Mouse (Mus musculus): Measurements from ENCODE around the gene Grk6. TPM values are rescaled to one million over a fixed set of nuclear protein-coding genes. Genes with fewer than 3 reads are reported as not detected.

Grk6 gene
- total and polyA plus RNA-seq, 2 experiments from 2014 or later: 10.7 to 27.2 TPM

GRCm38 (mm10) chr13:55502405-55502804 is 57.5 kb downstream of the Grk6 start:
- H3K36me3 ChIP-seq (replicated peaks; ENCODE audit: control insufficient read depth, insufficient read depth, low read length): peaks cover 79% of the 10 kb centered on the region
- DNase-seq (ENCODE audit: low spot score): no peak
- H3K9ac ChIP-seq (replicated peaks; ENCODE audit: low read depth, low read length): no peak overlapping the region

GRCm38 (mm10) chr13:55504390-55504789 is 59.5 kb downstream of the Grk6 start:
- TF ChIP-seq CTCF (IDR thresholded peaks at IDR 0.05; ENCODE audit: low read depth) (no peak), EP300 (IDR thresholded peaks at IDR 0.05; ENCODE audit: low read depth) (no peak)
- peaks cover 36% of the 10 kb centered on the region; the same call in 1 of the 2 replicates for H3K27me3 ChIP-seq (ENCODE audit: control insufficient read depth, insufficient read depth, low read length)
- WGBS: 84% methylated on average over 5 of the region's 5 CpGs
- ATAC-seq (ENCODE audit: insufficient read depth, low read depth) (no peak), DNase-seq (ENCODE audit: low spot score) (no peak)
- peaks cover 84% of the 10 kb centered on the region for H3K36me3 ChIP-seq (replicated peaks; ENCODE audit: control insufficient read depth, insufficient read depth, low read length)
- H3K4me1 ChIP-seq (ENCODE audit: control insufficient read depth, insufficient read depth): no peaks in the 10 kb centered on the region
- no peak overlapping the region for H3K4me3 ChIP-seq (ENCODE audit: low read depth, low read length)
- no peak overlapping the region for H3K4me2 ChIP-seq (ENCODE audit: low read depth, low read length)
- no peaks in the 10 kb centered on the region for H3K9me3 ChIP-seq (replicated peaks; ENCODE audit: control insufficient read depth, low read length)
- no peak overlapping the region for H3K27ac ChIP-seq (ENCODE audit: low read depth)
- H3K9ac ChIP-seq (replicated peaks; ENCODE audit: low read depth, low read length): no peak overlapping the region

More at GRCm38 (mm10) chr13:55502405-55502804, 57.5 kb downstream of the Grk6 start:
- no peak for ATAC-seq (ENCODE audit: insufficient read depth, low read depth)
- no peak overlapping the region for H3K4me2 ChIP-seq (ENCODE audit: low read depth, low read length)
- no peaks in the 10 kb centered on the region for H3K4me1 ChIP-seq (ENCODE audit: control insufficient read depth, insufficient read depth)
- WGBS: 82% methylated on average over 8 of the region's 8 CpGs
- H3K4me3 ChIP-seq (ENCODE audit: low read depth, low read length): no peak overlapping the region
- H3K27me3 ChIP-seq (ENCODE audit: control insufficient read depth, insufficient read depth, low read length): peaks cover 37% of the 10 kb centered on the region
- H3K27ac ChIP-seq (ENCODE audit: low read depth): no peak overlapping the region
- TF ChIP-seq CTCF (IDR thresholded peaks at IDR 0.05; ENCODE audit: low read depth) (no peak), EP300 (IDR thresholded peaks at IDR 0.05; ENCODE audit: low read depth) (no peak)
- no peaks in the 10 kb centered on the region for H3K9me3 ChIP-seq (replicated peaks; ENCODE audit: control insufficient read depth, low read length)

- TF ChIP-seq CTCF (IDR thresholded peaks at IDR 0.05; ENCODE audit: low read depth) (no peak), EP300 (IDR thresholded peaks at IDR 0.05; ENCODE audit: low read depth) (no peak)
- Histone ChIP-seq H3K27ac (ENCODE audit: low read depth) (no peak overlapping the region), H3K4me3 (ENCODE audit: low read depth, low read length) (no peak overlapping the region), H3K36me3 (replicated peaks; ENCODE audit: control insufficient read depth, insufficient read depth, low read length) (peaks cover 92% of the 10 kb centered on the region), H3K4me1 (ENCODE audit: control insufficient read depth, insufficient read depth) (peaks cover 12% of the 10 kb centered on the region), H3K9ac (replicated peaks; ENCODE audit: low read depth, low read length) (no peak overlapping the region), H3K9me3 (replicated peaks; ENCODE audit: control insufficient read depth, low read length) (no peaks in the 10 kb centered on the region), H3K4me2 (ENCODE audit: low read depth, low read length) (no peak overlapping the region), H3K27me3 (ENCODE audit: control insufficient read depth, insufficient read depth, low read length) (peaks cover 25% of the 10 kb centered on the region; the same call in 1 of the 2 replicates)
- DNase-seq (ENCODE audit: low spot score) (no peak), ATAC-seq (ENCODE audit: insufficient read depth, low read depth) (no peak)
- 92% methylated on average over 9 of the region's 9 CpGs for WGBS
These were observed 60.9 kb downstream of the Grk6 start for GRCm38 (mm10) chr13:55505810-55506209.

- H3K4me2 ChIP-seq (ENCODE audit: low read depth, low read length): no peak overlapping the region
- 0 out of 2 replicates have a peak, but pooled peaks cover 21% of the 10 kb centered on the region for H3K27me3 ChIP-seq (ENCODE audit: control insufficient read depth, insufficient read depth, low read length)
- H3K27ac ChIP-seq (ENCODE audit: low read depth): no peak overlapping the region
- no peaks in the 10 kb centered on the region for H3K9me3 ChIP-seq (replicated peaks; ENCODE audit: control insufficient read depth, low read length)
- DNase-seq (ENCODE audit: low spot score) (no peak), ATAC-seq (ENCODE audit: insufficient read depth, low read depth) (no peak)
- no peak overlapping the region for H3K9ac ChIP-seq (replicated peaks; ENCODE audit: low read depth, low read length)
- WGBS: 80% methylated on average over 10 of the region's 10 CpGs
- no peak overlapping the region for H3K4me3 ChIP-seq (ENCODE audit: low read depth, low read length)
- H3K4me1 ChIP-seq (ENCODE audit: control insufficient read depth, insufficient read depth): peaks cover 21% of the 10 kb centered on the region
- TF ChIP-seq CTCF (IDR thresholded peaks at IDR 0.05; ENCODE audit: low read depth) (no peak), EP300 (IDR thresholded peaks at IDR 0.05; ENCODE audit: low read depth) (no peak)
- H3K36me3 ChIP-seq (replicated peaks; ENCODE audit: control insufficient read depth, insufficient read depth, low read length): peaks cover 84% of the 10 kb centered on the region
These were observed 61.8 kb downstream of the Grk6 start for GRCm38 (mm10) chr13:55506697-55507096.

- Histone ChIP-seq H3K9ac (replicated peaks; ENCODE audit: low read depth, low read length) (no peak overlapping the region), H3K4me2 (ENCODE audit: low read depth, low read length) (no peak overlapping the region), H3K9me3 (replicated peaks; ENCODE audit: control insufficient read depth, low read length) (no peaks in the 10 kb centered on the region), H3K4me1 (ENCODE audit: control insufficient read depth, insufficient read depth) (peaks cover 27% of the 10 kb centered on the region), H3K27ac (ENCODE audit: low read depth) (no peak overlapping the region), H3K27me3 (ENCODE audit: control insufficient read depth, insufficient read depth, low read length) (0 out of 2 replicates have a peak, but pooled peaks cover 21% of the 10 kb centered on the region), H3K4me3 (ENCODE audit: low read depth, low read length) (no peak overlapping the region), H3K36me3 (replicated peaks; ENCODE audit: control insufficient read depth, insufficient read depth, low read length) (peaks cover 76% of the 10 kb centered on the region)
- no peak for TF ChIP-seq EP300 (IDR thresholded peaks at IDR 0.05; ENCODE audit: low read depth)
- TF ChIP-seq CTCF (IDR thresholded peaks at IDR 0.05; ENCODE audit: low read depth): no peak
- WGBS: 71% methylated on average over 11 of the region's 11 CpGs
- DNase-seq (ENCODE audit: low spot score): no peak
- no peak for ATAC-seq (ENCODE audit: insufficient read depth, low read depth)
These were observed 63.0 kb downstream of the Grk6 start for GRCm38 (mm10) chr13:55507877-55508276.

GRCm38 (mm10) chr13:55508531-55508930 is 63.7 kb downstream of the Grk6 start:
- Histone ChIP-seq H3K9ac (replicated peaks; ENCODE audit: low read depth, low read length) (no peak overlapping the region), H3K4me2 (ENCODE audit: low read depth, low read length) (no peak overlapping the region), H3K9me3 (replicated peaks; ENCODE audit: control insufficient read depth, low read length) (no peaks in the 10 kb centered on the region), H3K27me3 (ENCODE audit: control insufficient read depth, insufficient read depth, low read length) (0 out of 2 replicates have a peak, but pooled peaks cover 21% of the 10 kb centered on the region), H3K27ac (ENCODE audit: low read depth) (no peak overlapping the region), H3K4me1 (ENCODE audit: control insufficient read depth, insufficient read depth) (peaks cover 27% of the 10 kb centered on the region), H3K36me3 (replicated peaks; ENCODE audit: control insufficient read depth, insufficient read depth, low read length) (peaks cover 69% of the 10 kb centered on the region), H3K4me3 (ENCODE audit: low read depth, low read length) (no peak overlapping the region)
- ATAC-seq (ENCODE audit: insufficient read depth, low read depth): no peak
- no peak for DNase-seq (ENCODE audit: low spot score)
- TF ChIP-seq CTCF (IDR thresholded peaks at IDR 0.05; ENCODE audit: low read depth): no peak
- no peak for TF ChIP-seq EP300 (IDR thresholded peaks at IDR 0.05; ENCODE audit: low read depth)
- WGBS: 94% methylated on average over 10 of the region's 10 CpGs

Data from heart, postnatal 0 days (tissue).